Mouse (Mus musculus): Measurements from ENCODE around the gene Uxs1.

The Uxs1 gene

DNA sequence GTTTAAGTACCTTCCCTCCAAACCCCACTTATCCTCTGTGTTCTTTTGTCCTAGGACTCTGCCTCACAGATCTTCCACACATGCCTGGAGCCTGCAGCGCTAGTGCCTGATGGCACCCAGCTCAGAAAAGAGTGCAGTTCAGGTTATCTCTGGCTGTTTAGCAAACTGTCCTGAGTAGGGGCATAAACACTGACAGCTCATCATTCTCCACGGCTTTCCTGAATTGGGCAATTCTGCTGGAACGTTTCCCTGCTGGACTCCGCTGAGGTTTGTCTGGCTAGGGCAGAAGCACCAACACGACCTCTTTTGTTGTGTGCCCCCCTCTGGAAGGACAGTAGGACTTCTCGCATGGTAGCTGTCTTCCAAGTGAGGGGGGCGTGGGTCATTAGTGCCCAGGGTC lies 109.6 kb downstream of the Uxs1 start:
- DNase-seq = no peak

DNA sequence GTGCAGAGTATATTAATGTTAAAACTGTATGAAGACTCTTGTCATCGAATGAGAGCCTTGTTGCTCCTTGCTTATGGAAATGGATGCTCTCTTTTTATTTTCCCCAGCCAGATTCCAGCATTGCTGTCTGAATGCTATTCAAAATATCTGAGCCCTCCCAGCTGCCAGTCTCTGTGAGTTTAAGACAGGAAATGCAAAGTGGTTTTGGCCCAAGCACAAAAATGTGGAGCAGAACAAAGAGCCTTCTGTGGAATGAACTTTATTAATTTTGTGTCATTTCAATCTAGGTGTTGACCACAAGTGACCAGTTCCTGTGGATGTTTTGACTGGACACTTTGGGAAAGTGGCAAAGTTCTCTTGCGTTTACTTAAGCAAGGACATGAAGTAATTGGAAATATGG lies 112.8 kb downstream of the Uxs1 start:
- no peak for DNase-seq

DNA sequence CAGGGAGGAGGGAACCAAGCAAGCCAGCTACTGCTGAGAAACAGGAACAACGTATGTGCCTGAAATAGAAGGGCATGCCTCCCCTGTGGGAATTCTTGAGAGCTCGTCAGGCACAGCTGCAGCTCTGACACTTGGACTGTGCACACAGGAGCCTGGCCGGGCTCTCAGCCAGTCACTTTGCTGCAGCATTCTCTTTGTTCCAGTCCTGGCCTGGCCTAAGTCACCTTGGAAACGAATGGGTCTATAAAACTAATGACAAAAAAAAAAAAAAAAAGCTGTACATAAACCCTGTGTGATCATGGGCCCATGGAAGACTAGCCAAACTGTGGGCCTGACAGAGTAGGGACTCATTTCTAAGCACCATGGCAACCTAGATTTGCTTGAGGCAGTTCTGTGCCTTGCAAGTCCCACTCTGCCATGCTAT lies 129.0 kb downstream of the Uxs1 start:
- DNase-seq = no peak
